Mouse (Mus musculus) kidney, embryonic 16.5 days (tissue): ENCODE measurements at regions not wholly inside any gene's neighbourhood (a gene's known extent, or its start where the extent isn't known, plus 50 kb on each side); places are given as distances from the start of the nearest gene placed in this dataset.

Experiments used
- ATAC-seq: fragments of 200-750 bp; cut with Nextera tagmentation; 2 replicates; pipeline ENCODE4 v1.8.0; 2017; ENCODE audit warnings: moderate TSS enrichment; ENCODE audit not compliant: low FRiP score, low TSS enrichment
- H3K27ac ChIP-seq: fragments of 300-500 bp; sonication (generic); 2 replicates; pipeline ENCODE4 v1.5.1; 2014; ENCODE audit warnings: low read length
- H3K27me3 ChIP-seq: fragments of 300-500 bp; sonication (generic); 2 replicates; pipeline ENCODE4 v1.6.1; 2014; ENCODE audit warnings: low read length, control low read depth, mixed read lengths; ENCODE audit not compliant: insufficient read depth
- H3K36me3 ChIP-seq: fragments of 300-500 bp; sonication (generic); 2 replicates; pipeline ENCODE4 v1.6.1; 2014; ENCODE audit warnings: low read length, control low read depth, mixed read lengths; ENCODE audit not compliant: insufficient read depth
- H3K4me1 ChIP-seq: fragments of 300-500 bp; sonication (generic); 2 replicates; pipeline ENCODE4 v1.6.1; 2014; ENCODE audit warnings: low read length, control low read depth, mixed read lengths; ENCODE audit not compliant: insufficient read depth
- H3K4me2 ChIP-seq: fragments of 300-500 bp; sonication (generic); replicated peaks from 2 replicates; pipeline ENCODE4 v1.6.1; 2014; ENCODE audit warnings: low read depth, low read length
- H3K4me3 ChIP-seq: fragments of 300-500 bp; sonication (generic); 2 replicates; pipeline ENCODE4 v1.5.1; 2014; ENCODE audit warnings: mild to moderate bottlenecking, low read length
- H3K9ac ChIP-seq: fragments of 300-500 bp; sonication (generic); replicated peaks from 2 replicates; pipeline ENCODE4 v1.6.1; 2014; ENCODE audit warnings: low read length
- H3K9me3 ChIP-seq: fragments of 300-500 bp; sonication (generic); 2 replicates; pipeline ENCODE4 v1.6.1; 2016; ENCODE audit warnings: low read length, control low read depth
- WGBS: fragments of 180-500 bp; shearing (Covaris S2); extraction: QIAGEN DNeasy Blood & Tissue Kit; methylation state at CpG from one replicate; pipeline ENCODE4 v1.1.7; 2014; 5-methylcytosine and 5-hydroxymethylcytosine counted together

DNA sequence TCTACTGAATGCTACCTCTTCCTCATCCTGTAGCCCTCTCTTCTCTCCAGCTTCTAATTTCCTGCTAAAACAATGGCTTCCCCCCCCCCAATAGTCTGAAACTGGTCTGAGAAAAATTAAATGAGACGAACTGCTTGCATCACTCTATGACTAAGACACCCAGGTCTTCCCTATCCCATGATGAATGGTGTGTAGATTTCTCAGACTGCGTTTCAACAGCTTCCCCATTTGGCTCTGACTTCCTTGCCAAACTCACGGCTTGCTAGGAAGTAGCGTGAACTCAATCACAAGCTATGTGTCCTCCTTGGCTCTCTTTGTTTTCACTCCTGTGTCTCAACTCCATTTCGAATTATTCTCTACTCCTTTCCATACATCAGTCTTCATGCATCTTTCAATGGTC, 126.4 kb upstream of the Rmdn2 start:
- 80% methylated on average over 5 of the region's 5 CpGs for WGBS
- no peaks in the 10 kb centered on the region for H3K27me3 ChIP-seq
- H3K9ac ChIP-seq: no peak overlapping the region
- no peak overlapping the region for H3K4me3 ChIP-seq
- H3K9me3 ChIP-seq: no peaks in the 10 kb centered on the region
- no peak overlapping the region for H3K4me2 ChIP-seq
- H3K36me3 ChIP-seq: no peaks in the 10 kb centered on the region
- ATAC-seq: no peak
- H3K4me1 ChIP-seq: no peaks in the 10 kb centered on the region
- no peak overlapping the region for H3K27ac ChIP-seq

GRCm38 (mm10) chr17:79489306-79489705, 122.4 kb upstream of the Rmdn2 start:
- 85% methylated on average over 6 of the region's 6 CpGs for WGBS
- no peaks in the 10 kb centered on the region for H3K4me1 ChIP-seq
- no peak overlapping the region for H3K27ac ChIP-seq
- H3K36me3 ChIP-seq: no peaks in the 10 kb centered on the region
- ATAC-seq: no peak
- H3K4me2 ChIP-seq: no peak overlapping the region
- H3K9me3 ChIP-seq: no peaks in the 10 kb centered on the region
- H3K9ac ChIP-seq: no peak overlapping the region
- H3K4me3 ChIP-seq: no peak overlapping the region
- H3K27me3 ChIP-seq: no peaks in the 10 kb centered on the region

GRCm38 (mm10) chr17:79497629-79498028, 114.0 kb upstream of the Rmdn2 start:
- WGBS: 85% methylated on average over 4 of the region's 4 CpGs
- Histone ChIP-seq H3K4me2 (no peak overlapping the region), H3K9me3 (no peaks in the 10 kb centered on the region; the same call in 1 of the 2 replicates), H3K9ac (no peak overlapping the region), H3K4me1 (no peaks in the 10 kb centered on the region), H3K27ac (no peak overlapping the region), H3K27me3 (no peaks in the 10 kb centered on the region), H3K36me3 (no peaks in the 10 kb centered on the region), H3K4me3 (no peak overlapping the region)
- no peak for ATAC-seq

DNA sequence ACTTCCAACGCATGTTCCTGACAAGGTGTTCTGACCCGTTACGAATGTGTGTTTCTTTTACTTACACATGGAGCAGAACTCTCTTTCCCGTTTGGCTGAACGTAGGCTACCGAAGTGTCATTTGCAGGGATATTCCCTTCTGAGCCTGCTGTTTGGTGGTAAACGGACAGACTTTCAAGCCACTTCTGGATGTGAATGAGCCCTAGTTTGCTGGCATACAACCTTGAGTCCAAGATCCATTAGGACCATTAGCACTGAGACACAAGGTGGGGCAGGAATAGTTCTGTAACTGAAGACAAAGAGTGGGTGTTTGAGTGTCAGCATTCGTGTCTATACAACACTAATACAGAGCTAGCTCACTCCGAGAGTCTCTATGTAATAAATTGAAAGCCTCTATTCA, 113.3 kb upstream of the Rmdn2 start:
- Histone ChIP-seq H3K36me3 (no peaks in the 10 kb centered on the region), H3K9me3 (no peaks in the 10 kb centered on the region; the same call in 1 of the 2 replicates), H3K9ac (no peak overlapping the region), H3K4me2 (no peak overlapping the region), H3K4me3 (no peak overlapping the region), H3K27me3 (no peaks in the 10 kb centered on the region), H3K4me1 (no peaks in the 10 kb centered on the region), H3K27ac (no peak overlapping the region)
- no peak for ATAC-seq
- 93% methylated on average over 9 of the region's 9 CpGs for WGBS

GRCm38 (mm10) chr17:79501031-79501474, 110.6 kb upstream of the Rmdn2 start:
- H3K27me3 ChIP-seq: no peaks in the 10 kb centered on the region
- H3K4me1 ChIP-seq: no peaks in the 10 kb centered on the region
- ATAC-seq: no peak
- no peak overlapping the region for H3K27ac ChIP-seq
- 20% methylated on average over 1 of the region's 1 CpGs for WGBS
- H3K9me3 ChIP-seq: no peaks in the 10 kb centered on the region; the same call in 1 of the 2 replicates
- no peak overlapping the region for H3K4me2 ChIP-seq
- no peak overlapping the region for H3K4me3 ChIP-seq
- H3K9ac ChIP-seq: no peak overlapping the region
- no peaks in the 10 kb centered on the region for H3K36me3 ChIP-seq

GRCm38 (mm10) chr17:79501926-79502325, 109.7 kb upstream of the Rmdn2 start:
- Histone ChIP-seq H3K9ac (no peak overlapping the region), H3K9me3 (no peaks in the 10 kb centered on the region; the same call in 1 of the 2 replicates), H3K27me3 (no peaks in the 10 kb centered on the region), H3K4me3 (no peak overlapping the region), H3K36me3 (no peaks in the 10 kb centered on the region), H3K4me1 (no peaks in the 10 kb centered on the region), H3K4me2 (no peak overlapping the region), H3K27ac (no peak overlapping the region)
- ATAC-seq: no peak
- WGBS: 87% methylated on average over 2 of the region's 2 CpGs

DNA sequence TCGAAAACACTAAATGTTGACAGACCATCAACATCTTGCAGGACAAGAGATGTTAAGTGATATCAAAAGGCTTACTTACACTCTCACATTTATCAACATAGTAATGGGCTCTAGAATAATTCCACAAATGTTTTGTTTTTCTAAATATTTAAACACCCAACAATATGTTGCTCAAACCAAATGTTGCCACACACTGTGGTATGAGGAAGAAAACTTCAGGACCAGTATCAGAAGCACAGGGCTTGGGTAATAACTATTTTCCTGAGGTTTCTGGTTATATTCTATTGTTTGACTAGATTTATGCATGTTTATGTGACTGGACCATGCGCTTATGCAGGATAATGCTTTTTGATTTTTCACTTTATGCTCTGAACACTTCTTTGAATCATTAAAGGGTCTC, 108.6 kb upstream of the Rmdn2 start:
- Histone ChIP-seq H3K36me3 (no peaks in the 10 kb centered on the region), H3K9ac (no peak overlapping the region), H3K27me3 (no peaks in the 10 kb centered on the region), H3K4me1 (no peaks in the 10 kb centered on the region), H3K4me3 (no peak overlapping the region), H3K27ac (no peak overlapping the region), H3K4me2 (no peak overlapping the region), H3K9me3 (no peaks in the 10 kb centered on the region; the same call in 1 of the 2 replicates)
- WGBS: 93% methylated on average over 2 of the region's 2 CpGs
- ATAC-seq: no peak

DNA sequence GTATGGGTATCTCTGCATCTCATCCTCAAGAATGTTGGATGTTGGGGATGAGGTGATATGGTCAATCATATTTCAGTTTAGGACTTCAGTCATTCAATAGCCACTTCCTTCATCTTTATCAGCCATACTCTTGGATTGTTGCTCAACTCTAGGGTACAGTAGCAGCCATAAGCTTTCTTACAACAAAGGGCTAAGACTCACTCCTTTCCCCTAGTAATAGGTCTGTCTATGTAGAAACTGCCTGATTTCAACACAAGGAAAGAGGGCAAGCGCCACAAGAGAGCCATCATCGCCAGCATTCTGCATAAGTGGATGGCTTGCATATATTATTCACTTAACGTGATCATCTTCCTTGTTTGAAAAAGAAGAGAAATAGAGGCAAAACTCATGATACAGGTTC, 107.5 kb upstream of the Rmdn2 start:
- 88% methylated on average over 3 of the region's 3 CpGs for WGBS

DNA sequence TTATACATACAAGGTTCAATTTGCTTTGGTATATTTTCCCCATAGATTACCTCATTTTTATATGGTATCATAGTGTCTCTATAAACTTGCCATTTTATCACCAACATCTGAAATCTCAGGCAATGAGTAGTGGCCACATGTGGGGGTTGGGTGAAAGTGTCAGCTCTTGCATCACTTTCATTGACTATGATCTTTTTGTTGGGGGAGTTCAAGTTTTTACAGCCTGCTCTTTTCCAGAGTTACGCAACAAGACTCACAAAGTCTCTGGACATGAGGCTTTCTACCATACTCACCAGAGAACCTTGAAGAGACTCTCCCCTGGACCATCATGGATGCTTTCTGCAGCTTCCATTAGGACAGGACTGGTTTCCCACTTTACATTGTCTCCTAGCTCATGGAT, 106.1 kb upstream of the Rmdn2 start:
- no peak for ATAC-seq
- Histone ChIP-seq H3K27me3 (no peaks in the 10 kb centered on the region), H3K9me3 (no peaks in the 10 kb centered on the region), H3K4me2 (no peak overlapping the region), H3K36me3 (no peaks in the 10 kb centered on the region), H3K27ac (no peak overlapping the region), H3K4me1 (peaks cover 7% of the 10 kb centered on the region; the same call in 1 of the 2 replicates), H3K9ac (no peak overlapping the region), H3K4me3 (no peak overlapping the region)
- 94% methylated on average over 1 of the region's 1 CpGs for WGBS

More for the DNA sequence above, 107.5 kb upstream of the Rmdn2 start:
- H3K4me3 ChIP-seq: no peak overlapping the region
- no peaks in the 10 kb centered on the region; the same call in 1 of the 2 replicates for H3K9me3 ChIP-seq
- no peak overlapping the region for H3K27ac ChIP-seq
- ATAC-seq: no peak
- H3K9ac ChIP-seq: no peak overlapping the region
- H3K4me2 ChIP-seq: no peak overlapping the region
- no peaks in the 10 kb centered on the region for H3K36me3 ChIP-seq
- H3K27me3 ChIP-seq: no peaks in the 10 kb centered on the region
- no peaks in the 10 kb centered on the region for H3K4me1 ChIP-seq

GRCm38 (mm10) chr17:79509281-79509680, 102.4 kb upstream of the Rmdn2 start:
- no peaks in the 10 kb centered on the region for H3K9me3 ChIP-seq
- H3K9ac ChIP-seq: no peak overlapping the region
- 53% methylated on average over 8 of the region's 8 CpGs for WGBS
- H3K27ac ChIP-seq: peak overlapping the region; percentile 16; the same call in 1 of the 2 replicates
- peaks cover 7% of the 10 kb centered on the region; the same call in 1 of the 2 replicates for H3K4me1 ChIP-seq
- no peaks in the 10 kb centered on the region for H3K27me3 ChIP-seq
- H3K36me3 ChIP-seq: no peaks in the 10 kb centered on the region
- H3K4me2 ChIP-seq: no peak overlapping the region
- ATAC-seq: peak; percentile 49; the same call in 1 of the 2 replicates
- no peak overlapping the region for H3K4me3 ChIP-seq
